In the genomic region with DNA sequence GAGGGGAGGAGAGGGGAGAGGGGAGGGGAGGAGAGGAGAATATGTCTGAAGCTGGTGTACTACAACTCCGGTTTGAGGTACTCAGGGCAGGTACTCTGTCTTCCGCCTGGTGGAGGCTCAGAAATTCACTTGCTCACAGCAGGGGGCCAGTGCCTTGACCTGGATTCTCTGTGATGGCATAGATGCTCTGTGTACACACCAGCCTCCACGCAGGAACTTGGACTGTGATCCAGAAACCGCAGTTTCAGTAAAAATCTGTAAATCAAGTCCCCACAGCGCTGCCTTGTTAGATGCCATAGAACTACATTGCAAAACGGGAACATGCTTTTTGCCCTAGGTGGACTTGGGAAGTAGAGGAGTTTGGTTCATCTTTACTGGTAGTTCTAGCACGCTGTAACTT, we compare ENCODE assay signal across 15 mouse cellular contexts. TPM values are rescaled to one million over a fixed set of nuclear protein-coding genes. Genes with fewer than 3 reads are reported as not detected.
DNase-seq lines count a peak whose midpoint lies in the region; ATAC-seq and TF ChIP-seq lines count a peak whose summit lies in the region.
"Had no signal": no experiment of that assay in that cellular context is flagged by ENCODE, and none has a peak within 500 bp of the region (broad histone marks: within the 10 kb centered on the region; RNA-seq: fewer than 3 reads in every experiment).

No protein-coding gene starts in this region.

- no peak overlapping the region for H3K9ac ChIP-seq in hindbrain, postnatal 0 days (replicated peaks; ENCODE audit: low read length)
- H3K9ac ChIP-seq: embryonic facial prominence, embryonic 12.5 days; midbrain, embryonic 15.5 days; neural tube, embryonic 12.5 days had no signal

- no peak for TF ChIP-seq CTCF in hindbrain, postnatal 0 days (IDR thresholded peaks at IDR 0.05; ENCODE audit: low read depth)

- no peak overlapping the region for H3K27ac ChIP-seq in hindbrain, postnatal 0 days
- H3K27ac ChIP-seq: embryonic facial prominence, embryonic 12.5 days; heart, adult 2 months; midbrain, embryonic 15.5 days; neural tube, embryonic 12.5 days had no signal

- H3K4me2 ChIP-seq in hindbrain, postnatal 0 days (ENCODE audit: low read depth, low read length) = no peak overlapping the region
- H3K4me2 ChIP-seq: embryonic facial prominence, embryonic 12.5 days; midbrain, embryonic 15.5 days; neural tube, embryonic 12.5 days had no signal

- H3K9me3 ChIP-seq in hindbrain, postnatal 0 days (ENCODE audit: low read length) = no peaks in the 10 kb centered on the region
- H3K9me3 ChIP-seq: embryonic facial prominence, embryonic 12.5 days; forebrain, embryonic 10.5 days; midbrain, embryonic 15.5 days; neural tube, embryonic 12.5 days had no signal

- H3K36me3 ChIP-seq in hindbrain, postnatal 0 days (ENCODE audit: insufficient read depth, low read length) = no peaks in the 10 kb centered on the region
- H3K36me3 ChIP-seq: embryonic facial prominence, embryonic 12.5 days; forebrain, embryonic 10.5 days; G1E; midbrain, embryonic 15.5 days; neural tube, embryonic 12.5 days had no signal

- ATAC-seq in hindbrain, postnatal 0 days = no peak
- ATAC-seq: midbrain, embryonic 15.5 days had no signal

- 71% methylated on average over 7 of the region's 7 CpGs for WGBS in hindbrain, postnatal 0 days

- no peaks in the 10 kb centered on the region for H3K27me3 ChIP-seq in hindbrain, postnatal 0 days (ENCODE audit: insufficient read depth, low read length)
- H3K27me3 ChIP-seq: embryonic facial prominence, embryonic 12.5 days; midbrain, embryonic 15.5 days; neural tube, embryonic 12.5 days had no signal

- H3K4me3 ChIP-seq in hindbrain, postnatal 0 days (ENCODE audit: low read length) = no peak overlapping the region
- H3K4me3 ChIP-seq: embryonic facial prominence, embryonic 12.5 days; forebrain, embryonic 10.5 days; heart, adult 2 months; midbrain, embryonic 15.5 days; neural tube, embryonic 12.5 days had no signal

- no peaks in the 10 kb centered on the region for H3K4me1 ChIP-seq in hindbrain, postnatal 0 days (ENCODE audit: insufficient read depth, low read length)
- H3K4me1 ChIP-seq: embryonic facial prominence, embryonic 12.5 days; midbrain, embryonic 15.5 days; neural tube, embryonic 12.5 days had no signal

- peak; percentile 11 to 21 for DNase-seq in cerebellum, adult 18-20 months
- DNase-seq in cerebellum, adult 9-10 months = no peak
- peak; percentile 57 to 58 for DNase-seq in kidney, adult 8-10 months
- DNase-seq in kidney, postnatal 10 days = no peak
- DNase-seq in kidney, postnatal 25 days = peak; percentile 43 to 75
- DNase-seq in yolk sac, embryonic 10.5 days (ENCODE audit: low spot score) = peak; percentile 43
- no peak for DNase-seq in layer of hippocampus, postnatal 10 days (ENCODE audit: low spot score in 2 of 2)
- DNase-seq in hindbrain, postnatal 0 days (ENCODE audit: low spot score) = no peak
- DNase-seq: B cell, adult 2 months; heart, adult 2 months had no signal

RNA-seq across cellular contexts. Expression of a gene that starts 44.4 kb away (rescaled TPM):
- 100 to 1,000 TPM; 104 to 111 TPM for total RNA-seq in layer of hippocampus, postnatal 10 days (2021)
- 202 and 242 TPM in 2 replicates for total RNA-seq in hindbrain, postnatal 0 days (2014; rRNA removed)
- polyA plus RNA-seq in hindbrain, postnatal 0 days (2015; fragmentation: Nextera tagmentation; extraction: Ambion mirVana) = 518 and 585 TPM in 2 replicates
- polyA plus RNA-seq: G1E had no signal

Comparison
In these comparisons a context has a peak if more than half of its experiments do, and no peak if none do; other contexts are left out.
1. DNase-seq: peak in cerebellum, adult 18-20 months (2 of 2), kidney, adult 8-10 months (2 of 2), kidney, postnatal 25 days (2 of 2) and yolk sac, embryonic 10.5 days (single experiment); none in cerebellum, adult 9-10 months (single experiment), kidney, postnatal 10 days (single experiment), layer of hippocampus, postnatal 10 days (0 of 2) and hindbrain, postnatal 0 days (single experiment).